Mouse (Mus musculus): ENCODE measurements around the gene Aldh9a1. TPM values are rescaled to one million over a fixed set of nuclear protein-coding genes. Genes with fewer than 3 reads are reported as not detected.
"Not testable (repeated sequence)": the region's sequence is repeated elsewhere in the genome, so short reads cannot be mapped to it uniquely, and the experiment has no call there.

Aldh9a1 gene
- polyA plus RNA-seq, 1 experiment from 2014 or later, result 26.5 TPM

DNA sequence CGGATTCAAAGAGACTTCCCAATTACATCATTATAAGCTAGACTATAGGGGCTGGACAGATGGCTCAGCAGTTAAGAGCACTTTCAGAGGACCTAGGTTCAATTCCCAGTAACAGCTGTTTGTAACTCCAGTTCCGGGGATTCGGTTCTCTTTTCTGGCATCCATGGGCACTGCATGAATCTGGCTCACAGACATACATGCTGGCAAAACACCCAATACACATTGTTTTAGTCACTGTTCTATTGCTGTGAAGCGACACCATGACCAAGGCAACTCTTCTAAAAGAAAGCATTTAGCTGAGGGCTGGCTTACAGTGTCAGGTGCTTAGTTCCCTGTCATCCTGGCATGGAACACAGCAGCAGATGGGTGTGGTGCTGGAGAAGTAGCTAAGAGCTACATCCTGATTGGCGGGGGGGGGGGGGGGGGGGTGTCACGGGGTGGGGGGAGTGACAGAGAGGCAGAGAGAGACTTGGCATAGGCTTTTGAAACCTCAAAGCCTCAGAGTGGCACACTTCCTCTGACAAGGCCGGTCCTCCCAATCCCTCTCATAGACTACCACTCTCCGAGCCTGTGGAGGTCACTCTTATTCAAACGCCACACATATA lies 10.5 kb upstream of the Aldh9a1 start:
- H3K27ac ChIP-seq (replicated peaks in 1 of 2; ENCODE audit: control insufficient read depth in 1 of 2, insufficient read depth in 1 of 2, low read depth in 2 of 2, low read length in 2 of 2), result no peak overlapping the region
- H3K4me1 ChIP-seq (ENCODE audit: control insufficient read depth in 2 of 2, insufficient read depth in 2 of 2, low read length in 2 of 2), result no peaks in the 10 kb centered on the region
- 78% methylated on average over 8 of the region's 9 CpGs for WGBS
- H3K4me3 ChIP-seq (ENCODE audit: control insufficient read depth in 1 of 2, insufficient read depth in 1 of 2, low read depth in 1 of 2, low read length in 2 of 2), result no peak overlapping the region
- H3K9ac ChIP-seq (ENCODE audit: low read length), result no peak overlapping the region
- no peaks in the 10 kb centered on the region for H3K36me3 ChIP-seq (ENCODE audit: control insufficient read depth, insufficient read depth, low read length)
- no peak overlapping the region for H3K4me2 ChIP-seq (ENCODE audit: low read length)
- H3K27me3 ChIP-seq (ENCODE audit: control insufficient read depth, insufficient read depth, low read length), result no peaks in the 10 kb centered on the region; the same call in 1 of the 2 replicates
- H3K9me3 ChIP-seq (ENCODE audit: control insufficient read depth, low read length), result no peaks in the 10 kb centered on the region
- no peak for ATAC-seq (ENCODE audit: insufficient number of reproducible peaks, insufficient read depth, low FRiP score, low read depth)

DNA sequence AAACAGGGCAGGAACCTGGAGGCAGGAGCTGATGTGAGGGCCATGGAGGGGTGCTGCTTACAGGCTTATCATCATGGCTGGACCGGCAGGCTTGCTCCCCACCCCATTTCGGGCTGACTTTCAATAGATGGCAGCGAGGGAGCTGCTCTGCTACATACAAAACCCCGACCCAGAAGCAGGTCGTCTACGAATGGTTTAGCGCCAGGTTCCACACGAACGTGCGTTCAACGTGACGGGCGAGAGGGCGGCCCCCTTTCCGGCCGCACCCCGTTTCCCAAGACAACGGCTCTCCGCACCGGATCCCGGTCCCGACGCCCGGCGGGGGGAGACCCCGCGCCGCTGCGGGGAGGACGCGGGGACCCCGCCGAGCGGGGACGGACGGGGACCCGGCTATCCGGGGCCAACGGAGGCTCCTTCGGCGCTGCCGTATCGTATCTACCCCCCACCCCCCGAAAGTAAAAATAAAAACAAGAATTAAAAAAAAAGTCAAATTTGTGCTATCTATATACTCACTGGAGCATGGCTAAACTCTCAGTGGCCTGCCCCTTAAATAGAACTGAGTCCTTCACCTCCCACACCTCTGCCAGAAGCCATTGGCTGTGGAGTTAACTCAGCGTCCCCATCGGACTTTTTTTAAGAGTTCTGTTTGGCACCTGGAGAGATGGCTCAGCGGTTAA lies 9.5 kb upstream of the Aldh9a1 start:
- peak; percentile 72; the same call in 1 of the 2 replicates for ATAC-seq (ENCODE audit: insufficient number of reproducible peaks, insufficient read depth, low FRiP score, low read depth)
- Histone ChIP-seq H3K9me3 (ENCODE audit: control insufficient read depth, low read length) (no peaks in the 10 kb centered on the region), H3K27me3 (ENCODE audit: control insufficient read depth, insufficient read depth, low read length) (no peaks in the 10 kb centered on the region; the same call in 1 of the 2 replicates), H3K4me1 (ENCODE audit: control insufficient read depth in 2 of 2, insufficient read depth in 2 of 2, low read length in 2 of 2) (no peaks in the 10 kb centered on the region), H3K9ac (ENCODE audit: low read length) (peak overlapping the region; percentile 71), H3K4me2 (ENCODE audit: low read length) (peak overlapping the region; percentile 90), H3K4me3 (ENCODE audit: control insufficient read depth in 1 of 2, insufficient read depth in 1 of 2, low read depth in 1 of 2, low read length in 2 of 2) (peak overlapping the region; percentile 53 to 54), H3K36me3 (ENCODE audit: control insufficient read depth, insufficient read depth, low read length) (no peaks in the 10 kb centered on the region), H3K27ac (replicated peaks in 1 of 2; ENCODE audit: control insufficient read depth in 1 of 2, insufficient read depth in 1 of 2, low read depth in 2 of 2, low read length in 2 of 2) (no peak overlapping the region)
- WGBS, result 3% methylated on average over 47 of the region's 47 CpGs

DNA sequence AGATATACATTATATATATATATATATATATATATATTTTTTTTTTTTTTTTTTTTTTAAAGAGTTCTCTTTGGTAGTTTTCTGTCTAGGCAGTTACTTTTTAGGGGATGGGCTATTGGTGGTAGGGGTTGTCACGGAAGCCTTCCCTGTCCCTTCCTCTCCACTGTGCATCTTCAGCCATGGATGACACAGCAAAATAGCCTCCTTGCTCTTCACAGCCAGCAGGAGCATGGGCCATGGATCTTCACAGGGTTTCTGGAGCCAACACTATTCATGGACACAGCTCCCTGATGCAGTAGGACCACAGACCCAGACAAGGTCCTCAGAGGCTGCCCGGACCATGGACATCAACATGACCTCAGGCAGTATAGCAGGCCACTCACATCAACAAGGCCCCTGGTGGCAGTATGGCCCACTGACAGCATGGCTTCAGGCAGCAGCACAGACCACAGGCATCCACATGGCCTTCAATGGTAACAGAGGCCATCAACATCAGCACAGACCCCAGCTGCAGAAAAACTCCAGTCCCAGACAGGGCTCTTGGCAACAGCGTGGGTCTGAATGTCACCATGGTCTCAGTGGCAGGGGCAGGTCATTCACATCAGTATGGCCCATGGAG lies 8.8 kb upstream of the Aldh9a1 start:
- H3K9me3 ChIP-seq (ENCODE audit: control insufficient read depth, low read length), result no peaks in the 10 kb centered on the region
- H3K27ac ChIP-seq (replicated peaks in 1 of 2; ENCODE audit: control insufficient read depth in 1 of 2, insufficient read depth in 1 of 2, low read depth in 2 of 2, low read length in 2 of 2), result no peak overlapping the region
- peak overlapping the region in 1 of 2 experiments; percentile 54; a peak in 1 of 4 replicates for H3K4me3 ChIP-seq (ENCODE audit: control insufficient read depth in 1 of 2, insufficient read depth in 1 of 2, low read depth in 1 of 2, low read length in 2 of 2)
- H3K4me1 ChIP-seq (ENCODE audit: control insufficient read depth in 2 of 2, insufficient read depth in 2 of 2, low read length in 2 of 2), result no peaks in the 10 kb centered on the region
- H3K9ac ChIP-seq (ENCODE audit: low read length), result no peak overlapping the region
- WGBS, result 92% methylated on average over 3 of the region's 3 CpGs
- H3K4me2 ChIP-seq (ENCODE audit: low read length), result peak overlapping the region; percentile 90
- no peaks in the 10 kb centered on the region for H3K36me3 ChIP-seq (ENCODE audit: control insufficient read depth, insufficient read depth, low read length)
- H3K27me3 ChIP-seq (ENCODE audit: control insufficient read depth, insufficient read depth, low read length), result no peaks in the 10 kb centered on the region; the same call in 1 of the 2 replicates
- ATAC-seq (ENCODE audit: insufficient number of reproducible peaks, insufficient read depth, low FRiP score, low read depth), result no peak

DNA sequence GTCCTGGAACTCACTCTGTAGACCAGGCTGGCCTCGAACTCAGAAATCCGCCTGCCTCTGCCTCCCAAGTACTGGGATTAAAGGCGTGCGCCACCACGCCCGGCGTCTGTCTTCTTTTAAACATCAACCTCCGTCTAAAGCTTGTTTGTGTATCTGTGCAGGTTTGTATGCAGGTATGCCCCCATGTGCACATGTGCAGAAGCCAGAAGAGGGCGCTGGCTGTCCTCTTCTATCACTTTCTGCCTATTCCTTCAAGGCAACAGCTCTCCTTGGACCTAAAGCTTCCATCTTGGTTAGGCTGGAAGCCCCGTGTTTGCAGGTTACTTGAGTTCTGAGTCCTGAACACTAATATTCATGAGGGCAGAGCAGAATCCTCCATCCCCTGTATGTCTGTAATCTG lies 7.0 kb upstream of the Aldh9a1 start:
- Histone ChIP-seq H3K9ac (ENCODE audit: low read length) (no peak overlapping the region), H3K27ac (replicated peaks in 1 of 2; ENCODE audit: control insufficient read depth in 1 of 2, insufficient read depth in 1 of 2, low read depth in 2 of 2, low read length in 2 of 2) (no peak overlapping the region), H3K4me3 (ENCODE audit: control insufficient read depth in 1 of 2, insufficient read depth in 1 of 2, low read depth in 1 of 2, low read length in 2 of 2) (no peak overlapping the region), H3K4me1 (ENCODE audit: control insufficient read depth in 2 of 2, insufficient read depth in 2 of 2, low read length in 2 of 2) (no peaks in the 10 kb centered on the region), H3K36me3 (ENCODE audit: control insufficient read depth, insufficient read depth, low read length) (no peaks in the 10 kb centered on the region), H3K4me2 (ENCODE audit: low read length) (no peak overlapping the region), H3K9me3 (ENCODE audit: control insufficient read depth, low read length) (no peaks in the 10 kb centered on the region), H3K27me3 (ENCODE audit: control insufficient read depth, insufficient read depth, low read length) (no peaks in the 10 kb centered on the region; the same call in 1 of the 2 replicates)
- ATAC-seq (ENCODE audit: insufficient number of reproducible peaks, insufficient read depth, low FRiP score, low read depth), result no peak
- WGBS, result 86% methylated on average over 10 of the region's 10 CpGs

DNA sequence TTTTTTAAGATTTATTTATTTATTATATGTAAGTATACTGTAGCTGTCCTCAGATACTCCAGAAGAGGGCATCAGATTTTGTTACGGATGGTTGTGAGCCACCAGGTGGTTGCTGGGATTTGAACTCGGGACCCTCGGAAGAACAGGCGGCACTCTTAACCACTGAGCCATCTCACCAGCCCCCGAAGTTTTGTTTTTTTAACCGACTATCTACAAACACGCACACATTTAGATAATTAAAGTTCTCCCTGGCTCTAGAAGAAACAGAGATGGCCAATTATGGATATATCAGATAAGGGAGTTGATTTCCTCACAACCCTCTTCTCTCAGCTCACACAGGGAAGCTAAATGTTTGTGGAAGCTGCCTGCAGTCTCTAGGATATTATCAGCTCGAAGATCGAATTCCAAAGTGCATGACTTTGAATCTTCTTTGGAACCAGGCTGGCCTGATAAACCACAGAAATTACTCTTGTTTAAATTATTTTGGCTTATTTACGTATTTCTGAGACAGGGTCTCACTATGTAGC lies 3.7 kb upstream of the Aldh9a1 start:
- not testable (repeated sequence) for H3K4me1 ChIP-seq (ENCODE audit: control insufficient read depth in 2 of 2, insufficient read depth in 2 of 2, low read length in 2 of 2); H3K4me2 ChIP-seq (ENCODE audit: low read length); H3K9ac ChIP-seq (ENCODE audit: low read length); H3K27ac ChIP-seq (replicated peaks in 1 of 2; ENCODE audit: control insufficient read depth in 1 of 2, insufficient read depth in 1 of 2, low read depth in 2 of 2, low read length in 2 of 2); H3K36me3 ChIP-seq (ENCODE audit: control insufficient read depth, insufficient read depth, low read length); ATAC-seq (ENCODE audit: insufficient number of reproducible peaks, insufficient read depth, low FRiP score, low read depth); H3K27me3 ChIP-seq (ENCODE audit: control insufficient read depth, insufficient read depth, low read length); H3K4me3 ChIP-seq (ENCODE audit: control insufficient read depth in 1 of 2, insufficient read depth in 1 of 2, low read depth in 1 of 2, low read length in 2 of 2); H3K9me3 ChIP-seq (ENCODE audit: control insufficient read depth, low read length)
- 83% methylated on average over 10 of the region's 10 CpGs for WGBS

DNA sequence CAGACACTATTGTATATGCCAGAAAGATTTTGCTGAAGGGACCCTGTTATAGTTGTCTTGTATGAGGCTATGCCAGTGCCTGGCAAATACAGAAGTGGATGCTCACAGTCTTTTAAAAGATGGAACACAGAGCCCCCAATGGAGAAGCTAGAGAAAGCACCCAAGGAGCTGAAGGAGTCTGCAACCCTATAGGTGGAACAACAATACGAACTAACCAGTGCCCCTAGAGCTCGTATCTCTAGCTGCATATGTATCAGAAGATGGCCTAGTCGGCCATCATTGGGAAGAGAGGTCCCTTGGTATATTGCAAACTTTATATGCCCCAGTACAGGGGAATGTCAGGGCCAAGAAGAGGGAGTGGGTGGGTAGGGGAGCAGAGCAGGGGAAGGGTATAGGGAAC lies 585 bp upstream of the Aldh9a1 start:
- not testable (repeated sequence) for H3K27ac ChIP-seq (replicated peaks in 1 of 2; ENCODE audit: control insufficient read depth in 1 of 2, insufficient read depth in 1 of 2, low read depth in 2 of 2, low read length in 2 of 2)

DNA sequence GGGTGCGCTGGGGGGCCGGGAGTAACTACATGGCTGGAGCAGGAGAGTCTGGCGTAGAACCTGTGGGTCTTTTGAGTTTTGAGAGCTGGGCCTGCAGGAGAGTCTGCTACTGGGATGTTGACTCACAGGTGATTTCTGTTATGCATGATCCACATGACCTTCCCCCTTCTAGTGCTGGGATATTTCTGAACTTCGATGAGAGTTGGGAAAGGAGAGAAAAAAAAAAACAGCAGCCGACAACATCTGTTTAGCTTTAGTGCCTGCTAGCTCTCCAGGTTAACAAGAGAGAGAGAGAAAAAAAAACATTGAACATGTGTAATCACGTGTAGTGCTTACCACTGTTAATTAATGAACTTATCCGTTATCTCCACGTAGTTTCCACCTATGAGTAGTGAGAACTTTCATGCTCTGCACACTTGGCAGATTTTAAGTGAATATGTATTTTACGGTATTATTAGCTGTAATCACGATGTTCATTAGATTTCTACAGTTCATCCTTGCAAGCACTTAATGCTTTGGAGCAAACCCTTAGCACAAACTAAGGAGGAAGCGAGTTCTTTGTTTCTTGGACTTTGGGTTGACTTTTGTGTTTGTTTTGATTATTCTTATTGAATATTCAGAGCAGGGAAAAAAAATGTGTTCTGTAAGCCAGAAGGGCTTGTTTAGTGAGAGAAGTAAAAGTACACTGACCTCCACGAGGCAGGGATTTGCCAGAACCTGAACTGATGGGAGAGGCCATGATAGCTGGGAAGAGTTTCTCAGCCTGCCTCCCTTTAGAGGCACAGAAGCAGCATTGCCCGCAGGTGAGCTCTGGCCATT lies 1.0 kb downstream of the Aldh9a1 start:
- Histone ChIP-seq H3K27me3 (ENCODE audit: control insufficient read depth, insufficient read depth, low read length) (no peaks in the 10 kb centered on the region), H3K4me1 (ENCODE audit: control insufficient read depth in 2 of 2, insufficient read depth in 2 of 2, low read length in 2 of 2) (no peaks in the 10 kb centered on the region), H3K4me3 (ENCODE audit: control insufficient read depth in 1 of 2, insufficient read depth in 1 of 2, low read depth in 1 of 2, low read length in 2 of 2) (peak overlapping the region; percentile 68 to 80), H3K9ac (ENCODE audit: low read length) (peak overlapping the region; percentile 78), H3K36me3 (ENCODE audit: control insufficient read depth, insufficient read depth, low read length) (peaks cover 13% of the 10 kb centered on the region), H3K27ac (replicated peaks in 1 of 2; ENCODE audit: control insufficient read depth in 1 of 2, insufficient read depth in 1 of 2, low read depth in 2 of 2, low read length in 2 of 2) (peak overlapping the region in 1 of 2 experiments; percentile 81; a peak in 1 of 4 replicates), H3K9me3 (ENCODE audit: control insufficient read depth, low read length) (no peaks in the 10 kb centered on the region), H3K4me2 (ENCODE audit: low read length) (peak overlapping the region; percentile 74)
- ATAC-seq (ENCODE audit: insufficient number of reproducible peaks, insufficient read depth, low FRiP score, low read depth), result no peak
- WGBS, result 32% methylated on average over 13 of the region's 13 CpGs

More for the DNA sequence above, 585 bp upstream of the Aldh9a1 start:
- H3K4me1 ChIP-seq (ENCODE audit: control insufficient read depth in 2 of 2, insufficient read depth in 2 of 2, low read length in 2 of 2); H3K36me3 ChIP-seq (ENCODE audit: control insufficient read depth, insufficient read depth, low read length); H3K9me3 ChIP-seq (ENCODE audit: control insufficient read depth, low read length); ATAC-seq (ENCODE audit: insufficient number of reproducible peaks, insufficient read depth, low FRiP score, low read depth); H3K27me3 ChIP-seq (ENCODE audit: control insufficient read depth, insufficient read depth, low read length); H3K9ac ChIP-seq (ENCODE audit: low read length): not testable (repeated sequence)
- 55% methylated on average over 3 of the region's 3 CpGs for WGBS
- Histone ChIP-seq H3K4me2 (ENCODE audit: low read length) (peak overlapping the region; percentile 74), H3K4me3 (ENCODE audit: control insufficient read depth in 1 of 2, insufficient read depth in 1 of 2, low read depth in 1 of 2, low read length in 2 of 2) (peak overlapping the region in 1 of 2 experiments; percentile 80; a peak in 1 of 4 replicates)

Measured in heart, embryonic 14.5 days (tissue).